Mouse (Mus musculus): Measurements from ENCODE around the gene Clasp2.

DNA sequence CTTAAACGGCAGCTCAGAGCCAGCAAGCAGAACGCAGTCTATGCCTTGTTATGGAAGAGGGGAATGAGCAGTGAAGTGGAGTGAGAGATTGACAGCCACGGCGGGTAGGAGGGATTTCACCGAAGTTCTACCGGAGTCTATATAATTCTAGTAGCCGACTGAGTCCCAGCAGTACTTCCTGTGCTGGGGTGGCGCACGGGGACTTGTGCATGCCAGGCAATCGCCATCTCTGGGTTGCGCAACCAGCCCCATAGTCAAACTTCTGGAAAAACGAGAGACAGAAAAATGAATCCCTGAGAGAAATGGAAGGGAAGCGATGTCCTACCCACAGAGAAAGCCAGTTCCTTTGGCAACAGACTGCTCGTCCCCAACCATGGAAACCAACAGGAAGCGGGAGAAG, 16.6 kb upstream of the Clasp2 start:
- TF ChIP-seq POLR2A (IDR thresholded peaks at IDR 0.05; ENCODE audit: borderline replicate concordance, control insufficient read depth, low read depth, low read length) (no peak), CTCF (IDR thresholded peaks at IDR 0.05; ENCODE audit: control insufficient read depth, insufficient read depth, low read length) (no peak)
